Mouse (Mus musculus) stomach, embryonic 15.5 days (tissue): ENCODE results near the gene Cyp46a1. TPM values are rescaled to one million over a fixed set of nuclear protein-coding genes. Genes with fewer than 3 reads are reported as not detected.
A peak's percentile ranks its signal among the peaks of the same experiment; 100 is the strongest.

Experiments used
- ATAC-seq: fragments of 200-750 bp; cut with Nextera tagmentation; 2 replicates; pipeline ENCODE4 v1.8.0; 2017; ENCODE audit warnings: low read depth, moderate number of reproducible peaks, moderate TSS enrichment; ENCODE audit not compliant: insufficient read depth, low FRiP score
- H3K27ac ChIP-seq: fragments of 300-500 bp; sonication (generic); 2 replicates; pipeline ENCODE4 v1.5.1; 2015; ENCODE audit warnings: mild to moderate bottlenecking, inconsistent platforms
- H3K27me3 ChIP-seq: fragments of 300-500 bp; sonication (generic); replicated peaks from 2 replicates; pipeline ENCODE4 v1.6.1; 2015; ENCODE audit warnings: inconsistent platforms
- H3K36me3 ChIP-seq: fragments of 300-500 bp; sonication (generic); 2 replicates; pipeline ENCODE4 v1.6.1; 2015; ENCODE audit warnings: inconsistent platforms
- H3K4me1 ChIP-seq: fragments of 300-500 bp; sonication (generic); 2 replicates; pipeline ENCODE4 v1.6.1; 2015; ENCODE audit warnings: inconsistent platforms
- H3K4me2 ChIP-seq: fragments of 300-500 bp; sonication (generic); 2 replicates; pipeline ENCODE4 v1.6.1; 2015; ENCODE audit warnings: mild to moderate bottlenecking, inconsistent platforms
- H3K4me3 ChIP-seq: fragments of 300-500 bp; sonication (generic); replicated peaks from 2 replicates; pipeline ENCODE4 v1.5.1; 2015; ENCODE audit warnings: inconsistent platforms
- H3K9ac ChIP-seq: fragments of 300-500 bp; sonication (generic); 2 replicates; pipeline ENCODE4 v1.6.1; 2015; ENCODE audit warnings: inconsistent platforms
- H3K9me3 ChIP-seq: fragments of 300-500 bp; sonication (generic); 2 replicates; pipeline ENCODE4 v1.6.1; 2016; ENCODE audit warnings: inconsistent platforms
- WGBS: fragments of 180-500 bp; shearing (Covaris S2); methylation state at CpG from one replicate; pipeline ENCODE4 v1.1.7; 2015; 5-methylcytosine and 5-hydroxymethylcytosine counted together
- polyA plus RNA-seq: library from polyadenylated mRNA; unstranded; fragments of >200 nt; fragmentation: Nextera tagmentation; extraction: Ambion mirVana; gene quantifications from 2 replicates; pipeline ENCODE4 v1.2.1, GENCODE M21; 2015

Gene Cyp46a1
- polyA plus RNA-seq, 1 experiment from 2014 or later: 8.4 TPM

DNA sequence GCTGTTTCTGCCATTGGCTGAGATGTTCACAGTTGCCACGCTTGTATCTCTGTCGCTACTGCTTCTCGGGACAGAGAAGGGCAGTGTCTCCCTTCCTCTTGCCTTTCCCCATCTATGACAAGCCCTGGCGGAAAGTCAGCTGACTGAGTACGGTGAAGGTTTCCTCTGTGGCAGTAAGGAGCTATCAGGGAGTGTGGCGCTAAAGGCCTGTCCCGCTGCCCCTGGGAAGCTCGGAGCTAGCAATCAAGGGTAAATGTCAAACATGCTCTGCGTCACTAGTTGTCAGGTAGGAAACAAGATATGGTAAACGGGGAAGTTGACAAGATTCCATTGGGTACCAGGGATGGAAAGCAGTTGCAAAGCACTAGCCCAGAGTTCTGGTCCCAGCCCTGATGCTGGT is 18.4 kb upstream of the Cyp46a1 start:
- no peaks in the 10 kb centered on the region for H3K9me3 ChIP-seq
- H3K4me3 ChIP-seq: no peak overlapping the region
- WGBS: 49% methylated on average over 10 of the region's 10 CpGs
- no peak for ATAC-seq
- H3K27ac ChIP-seq: no peak overlapping the region
- H3K4me1 ChIP-seq: peaks cover 7% of the 10 kb centered on the region; the same call in 1 of the 2 replicates
- no peak overlapping the region for H3K4me2 ChIP-seq
- peaks cover 52% of the 10 kb centered on the region for H3K27me3 ChIP-seq
- H3K36me3 ChIP-seq: no peaks in the 10 kb centered on the region
- H3K9ac ChIP-seq: no peak overlapping the region

DNA sequence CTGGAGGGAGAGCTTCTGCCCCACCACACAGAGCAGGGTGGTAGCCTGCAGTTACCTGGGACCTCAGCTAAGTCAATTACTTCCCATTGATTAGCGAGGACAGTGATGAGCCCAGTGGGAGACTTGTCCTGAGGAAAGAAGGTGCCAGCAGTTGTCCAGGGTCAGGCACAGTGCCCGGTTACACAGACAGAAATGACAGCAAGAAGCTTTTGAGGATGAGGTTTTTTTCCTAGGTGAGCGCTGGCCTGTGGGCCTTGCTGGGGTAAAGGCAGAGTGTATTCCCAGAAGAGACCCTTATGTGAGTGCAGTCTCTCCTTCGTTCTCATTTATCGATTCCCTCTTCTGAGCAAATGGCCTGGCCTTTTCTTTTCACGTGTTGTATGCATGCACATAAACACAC is 17.5 kb upstream of the Cyp46a1 start:
- Histone ChIP-seq H3K36me3 (no peaks in the 10 kb centered on the region), H3K27me3 (peaks cover 52% of the 10 kb centered on the region), H3K4me1 (peaks cover 7% of the 10 kb centered on the region; the same call in 1 of the 2 replicates), H3K4me3 (no peak overlapping the region), H3K9me3 (no peaks in the 10 kb centered on the region), H3K4me2 (no peak overlapping the region), H3K27ac (no peak overlapping the region), H3K9ac (no peak overlapping the region)
- 39% methylated on average over 6 of the region's 6 CpGs for WGBS
- no peak for ATAC-seq

DNA sequence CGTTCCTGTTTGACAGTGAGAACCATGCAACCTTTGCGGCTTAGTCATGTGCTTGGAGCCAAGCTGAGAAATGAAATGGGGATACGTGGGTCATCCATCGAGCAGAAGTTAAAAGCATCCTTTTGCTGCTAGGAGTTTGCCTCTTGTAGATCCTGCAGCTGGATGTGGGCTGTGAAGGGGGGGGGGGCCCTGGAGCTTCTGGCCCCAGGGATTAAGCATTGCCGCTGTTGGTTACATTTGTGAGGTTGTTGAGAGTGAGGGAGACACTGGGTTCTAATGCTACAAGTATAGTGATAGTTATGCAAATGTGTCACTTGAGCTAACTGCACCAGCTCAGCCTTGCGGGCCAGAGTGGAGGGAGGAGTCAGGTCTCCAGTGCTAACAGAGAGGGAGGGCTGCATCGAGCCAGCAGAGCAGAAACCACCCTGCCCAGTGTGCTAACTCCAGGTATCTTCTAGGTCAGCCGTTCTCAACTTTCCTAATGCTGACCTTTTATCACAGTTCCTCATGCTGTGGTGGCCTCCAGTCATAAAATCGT is 16.9 kb upstream of the Cyp46a1 start:
- Histone ChIP-seq H3K9me3 (no peaks in the 10 kb centered on the region), H3K27me3 (peaks cover 52% of the 10 kb centered on the region), H3K27ac (no peak overlapping the region), H3K4me2 (no peak overlapping the region), H3K4me1 (peaks cover 7% of the 10 kb centered on the region; the same call in 1 of the 2 replicates), H3K9ac (no peak overlapping the region), H3K36me3 (no peaks in the 10 kb centered on the region), H3K4me3 (no peak overlapping the region)
- WGBS: 14% methylated on average over 9 of the region's 9 CpGs
- no peak for ATAC-seq

DNA sequence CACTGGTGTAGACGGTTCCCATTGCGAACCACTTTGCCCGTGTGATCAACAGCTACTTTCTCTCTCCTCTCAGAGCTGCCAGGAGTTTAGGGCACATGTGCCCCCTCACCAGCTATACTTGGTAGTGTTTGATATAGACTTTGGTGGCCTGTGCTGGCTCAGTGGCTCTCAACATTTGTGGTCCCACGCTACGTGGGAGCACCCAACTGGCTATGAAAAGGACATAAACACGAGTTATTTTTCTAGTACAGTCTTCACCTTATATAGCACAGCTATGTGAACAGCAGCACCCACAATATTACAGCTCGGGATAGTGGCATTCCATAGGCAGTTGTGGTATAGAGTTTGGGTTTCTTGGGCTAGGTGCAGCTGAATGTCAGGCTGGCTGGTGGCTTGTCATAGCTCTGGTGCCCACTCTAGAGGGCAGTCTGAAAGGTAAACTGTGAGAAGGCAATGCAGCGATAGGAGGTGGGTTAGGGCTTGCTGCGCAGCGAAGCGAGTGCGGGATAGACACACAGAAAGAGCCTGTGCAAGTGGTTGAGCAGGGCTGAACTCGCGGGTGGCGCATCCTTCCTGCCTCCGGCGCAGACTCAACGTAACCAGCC is 16.3 kb upstream of the Cyp46a1 start:
- Histone ChIP-seq H3K4me2 (peak overlapping the region; percentile 26; the same call in 1 of the 2 replicates), H3K36me3 (no peaks in the 10 kb centered on the region), H3K4me3 (no peak overlapping the region), H3K9ac (no peak overlapping the region), H3K27ac (no peak overlapping the region), H3K9me3 (no peaks in the 10 kb centered on the region), H3K27me3 (peaks cover 52% of the 10 kb centered on the region), H3K4me1 (peaks cover 7% of the 10 kb centered on the region; the same call in 1 of the 2 replicates)
- WGBS: 21% methylated on average over 18 of the region's 18 CpGs
- no peak for ATAC-seq

DNA sequence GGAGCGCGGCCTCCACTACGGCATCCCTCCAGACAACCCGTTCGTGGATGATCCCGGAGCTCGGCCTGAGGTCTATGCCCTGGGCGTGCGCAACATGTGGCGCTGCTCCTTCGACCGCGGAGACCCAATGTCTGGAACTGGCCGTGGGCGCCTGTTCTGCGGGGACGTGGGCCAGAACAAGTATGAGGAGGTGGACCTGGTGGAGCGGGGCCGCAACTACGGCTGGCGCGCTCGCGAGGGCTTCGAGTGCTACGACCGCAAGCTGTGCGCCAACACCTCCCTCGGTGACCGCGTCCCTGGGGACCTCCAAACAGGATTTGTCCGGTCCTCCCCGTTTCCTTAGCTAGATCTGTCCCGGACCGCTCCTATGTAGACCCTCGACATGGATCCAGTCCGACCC is 15.7 kb upstream of the Cyp46a1 start:
- Histone ChIP-seq H3K4me1 (peaks cover 7% of the 10 kb centered on the region; the same call in 1 of the 2 replicates), H3K9ac (no peak overlapping the region), H3K4me2 (peak overlapping the region; percentile 26; the same call in 1 of the 2 replicates), H3K9me3 (no peaks in the 10 kb centered on the region), H3K27ac (no peak overlapping the region), H3K27me3 (peaks cover 52% of the 10 kb centered on the region), H3K4me3 (0 out of 2 replicates have a peak overlapping the region, but pooled peaks have one; percentile 5), H3K36me3 (no peaks in the 10 kb centered on the region)
- 13% methylated on average over 36 of the region's 37 CpGs for WGBS
- no peak for ATAC-seq

DNA sequence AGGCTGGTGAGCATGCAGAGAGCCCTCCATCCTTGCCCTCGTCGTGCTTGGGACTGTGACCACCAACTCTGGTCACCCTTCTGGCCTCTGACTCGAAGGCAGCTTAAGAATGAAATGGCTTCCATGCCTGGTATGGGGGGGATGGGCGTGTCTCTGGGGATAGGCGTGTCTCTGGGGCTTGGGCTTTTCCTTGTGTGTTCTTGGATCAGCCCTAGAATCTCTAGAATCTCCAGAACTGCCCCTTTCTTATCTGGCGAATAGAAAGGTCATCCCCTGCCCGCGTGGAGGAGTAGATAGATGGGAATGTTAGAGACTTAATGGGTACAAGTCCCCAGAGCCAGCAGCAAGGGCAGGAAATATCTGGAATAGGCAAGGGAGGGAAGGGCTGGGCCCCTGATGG is 14.1 kb upstream of the Cyp46a1 start:
- no peaks in the 10 kb centered on the region for H3K9me3 ChIP-seq
- WGBS: 24% methylated on average over 8 of the region's 8 CpGs
- no peak overlapping the region for H3K4me3 ChIP-seq
- H3K4me1 ChIP-seq: peaks cover 7% of the 10 kb centered on the region; the same call in 1 of the 2 replicates
- no peaks in the 10 kb centered on the region for H3K36me3 ChIP-seq
- H3K9ac ChIP-seq: no peak overlapping the region
- peaks cover 50% of the 10 kb centered on the region for H3K27me3 ChIP-seq
- ATAC-seq: no peak
- no peak overlapping the region for H3K4me2 ChIP-seq
- H3K27ac ChIP-seq: no peak overlapping the region

DNA sequence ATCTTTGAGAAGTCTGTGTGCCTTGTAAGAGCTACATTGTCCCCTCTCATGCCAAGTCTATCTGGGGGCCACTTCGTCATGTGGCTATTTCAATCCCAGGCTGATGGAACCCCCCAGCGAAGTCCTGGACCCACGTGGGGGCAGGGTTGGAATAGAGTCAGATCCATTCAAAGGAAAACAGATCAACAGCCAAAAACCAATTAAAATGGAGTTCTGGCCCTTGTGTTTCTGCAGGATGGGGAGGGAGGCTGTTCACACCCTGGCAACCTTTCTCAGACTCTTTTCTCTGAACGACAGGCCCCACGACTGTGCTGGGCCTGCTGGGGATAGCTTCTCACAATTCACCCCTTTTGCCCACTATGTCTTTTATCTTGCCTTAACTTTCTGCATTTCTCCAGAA is 7.8 kb upstream of the Cyp46a1 start:
- no peaks in the 10 kb centered on the region for H3K9me3 ChIP-seq
- peaks cover 14% of the 10 kb centered on the region for H3K4me1 ChIP-seq
- 51% methylated on average over 5 of the region's 5 CpGs for whole genome bisulfite sequencing
- peaks cover 28% of the 10 kb centered on the region for H3K27me3 ChIP-seq
- H3K4me2 ChIP-seq: no peak overlapping the region
- no peak overlapping the region for H3K27ac ChIP-seq
- no peak overlapping the region for H3K9ac ChIP-seq
- no peaks in the 10 kb centered on the region for H3K36me3 ChIP-seq
- ATAC-seq: no peak
- no peak overlapping the region for H3K4me3 ChIP-seq

DNA sequence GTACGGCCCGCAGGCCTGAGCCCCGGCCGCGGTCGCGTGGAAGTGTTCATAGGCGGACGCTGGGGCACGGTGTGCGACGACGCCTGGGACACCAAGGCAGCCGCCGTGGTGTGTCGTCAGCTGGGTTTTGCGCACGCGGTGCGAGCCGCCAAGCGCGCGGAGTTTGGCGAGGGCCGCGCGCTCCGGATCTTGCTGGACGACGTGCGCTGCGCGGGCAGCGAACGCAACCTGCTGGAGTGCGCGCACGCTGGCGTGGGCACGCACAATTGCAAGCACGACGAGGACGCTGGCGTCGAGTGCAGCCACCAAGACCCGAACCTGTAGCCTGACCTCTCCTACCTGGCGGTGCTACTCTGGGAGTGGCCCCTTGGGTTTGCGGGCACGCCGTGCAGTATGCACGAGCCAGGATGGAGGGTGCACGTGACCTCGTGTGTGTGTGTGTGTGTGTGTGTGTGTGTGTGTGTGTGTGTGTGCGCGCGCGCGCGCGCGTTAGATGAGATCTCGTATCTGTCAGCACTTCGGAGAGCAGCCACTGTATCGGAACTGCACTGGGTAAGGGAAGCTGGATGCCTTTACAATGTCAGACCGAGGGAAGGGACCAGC is 6.2 kb upstream of the Cyp46a1 start:
- Histone ChIP-seq H3K9ac (no peak overlapping the region), H3K27me3 (peaks cover 28% of the 10 kb centered on the region), H3K4me2 (peak overlapping the region; percentile 82), H3K9me3 (no peaks in the 10 kb centered on the region), H3K4me3 (peak overlapping the region; percentile 41), H3K4me1 (peaks cover 17% of the 10 kb centered on the region), H3K36me3 (no peaks in the 10 kb centered on the region), H3K27ac (no peak overlapping the region)
- peak; percentile 20; the same call in 1 of the 2 replicates for ATAC-seq
- 2% methylated on average over 64 of the region's 66 CpGs for WGBS

DNA sequence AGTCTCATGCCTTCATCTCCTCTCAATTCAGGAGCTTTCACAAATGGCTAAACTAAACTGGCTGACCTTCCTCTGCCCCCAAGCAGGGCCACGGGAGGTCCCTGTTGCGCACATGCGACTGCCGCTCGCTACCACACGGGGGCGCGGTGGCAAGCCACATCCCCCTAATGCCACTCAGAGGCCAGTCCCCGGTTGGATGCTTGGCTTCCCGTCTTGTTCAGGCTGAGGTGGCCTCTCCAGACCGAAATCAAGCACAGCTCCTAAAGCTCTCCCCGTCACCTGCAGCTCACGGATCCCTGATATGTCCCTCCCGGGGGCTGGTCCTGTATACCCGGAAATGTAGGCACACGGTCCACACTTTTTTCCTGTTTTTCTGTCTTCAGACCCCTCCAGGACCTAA is 1.1 kb upstream of the Cyp46a1 start:
- 1% methylated on average over 16 of the region's 16 CpGs for WGBS
- no peak for ATAC-seq
- H3K9ac ChIP-seq: no peak overlapping the region
- peak overlapping the region; percentile 68 for H3K4me3 ChIP-seq
- H3K27ac ChIP-seq: 0 out of 2 replicates have a peak overlapping the region, but pooled peaks have one; percentile 54
- H3K27me3 ChIP-seq: peaks cover 25% of the 10 kb centered on the region
- no peaks in the 10 kb centered on the region for H3K36me3 ChIP-seq
- H3K9me3 ChIP-seq: no peaks in the 10 kb centered on the region
- H3K4me2 ChIP-seq: peak overlapping the region; percentile 97
- H3K4me1 ChIP-seq: peaks cover 24% of the 10 kb centered on the region

DNA sequence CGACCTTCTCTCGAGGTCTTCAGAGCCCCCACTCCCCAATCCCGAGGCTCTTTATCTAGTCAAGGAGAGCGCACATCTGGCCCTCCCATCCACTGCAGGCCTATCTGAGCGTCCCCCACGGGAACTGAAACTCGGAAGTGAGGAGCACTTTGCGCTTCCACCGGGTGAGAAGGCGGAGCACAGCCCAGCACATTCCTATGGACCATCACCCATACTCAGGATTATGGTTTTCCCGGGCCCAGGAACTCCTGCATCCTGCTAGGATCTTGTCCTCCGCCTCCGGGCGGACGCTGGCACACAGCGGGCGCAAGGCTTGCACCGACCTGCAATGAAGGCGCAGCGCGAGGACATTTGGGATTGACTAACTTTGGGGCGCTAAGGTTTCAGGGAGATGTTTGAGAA is 699 bp upstream of the Cyp46a1 start:
- Histone ChIP-seq H3K4me3 (peak overlapping the region; percentile 68), H3K9me3 (no peaks in the 10 kb centered on the region), H3K4me2 (peak overlapping the region; percentile 97), H3K4me1 (peaks cover 23% of the 10 kb centered on the region), H3K36me3 (no peaks in the 10 kb centered on the region), H3K9ac (no peak overlapping the region), H3K27ac (peak overlapping the region; percentile 54; the same call in 1 of the 2 replicates), H3K27me3 (peaks cover 22% of the 10 kb centered on the region)
- ATAC-seq: peak; percentile 11
- WGBS: under 1% methylated on average over 22 of the region's 22 CpGs

DNA sequence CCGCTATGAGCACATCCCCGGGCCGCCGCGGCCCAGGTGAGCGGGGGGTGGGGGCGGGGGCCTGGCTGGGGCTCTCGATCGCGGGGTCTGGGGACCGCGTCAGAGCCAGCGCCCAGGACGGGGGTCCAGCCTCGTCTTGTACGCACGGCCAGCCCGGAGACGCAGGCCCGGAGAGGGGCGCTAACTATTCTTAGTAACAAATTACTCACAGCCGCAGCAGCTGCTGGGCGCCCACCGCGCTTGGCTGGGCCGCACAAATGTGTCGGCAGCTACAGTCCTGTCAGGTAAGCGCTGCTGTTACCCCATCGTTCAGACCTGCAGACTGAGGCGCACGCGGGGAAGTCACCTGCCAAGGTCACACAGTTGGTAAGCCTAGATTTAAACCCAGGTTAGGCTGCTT is 348 bp downstream of the Cyp46a1 start:
- Histone ChIP-seq H3K4me3 (peak overlapping the region; percentile 68), H3K27ac (no peak overlapping the region), H3K9ac (peak overlapping the region; percentile 56; the same call in 1 of the 2 replicates), H3K27me3 (peaks cover 14% of the 10 kb centered on the region), H3K9me3 (no peaks in the 10 kb centered on the region), H3K4me1 (0 out of 2 replicates have a peak, but pooled peaks cover 22% of the 10 kb centered on the region), H3K4me2 (peak overlapping the region; percentile 97), H3K36me3 (no peaks in the 10 kb centered on the region)
- no peak for ATAC-seq
- WGBS: 1% methylated on average over 32 of the region's 32 CpGs

DNA sequence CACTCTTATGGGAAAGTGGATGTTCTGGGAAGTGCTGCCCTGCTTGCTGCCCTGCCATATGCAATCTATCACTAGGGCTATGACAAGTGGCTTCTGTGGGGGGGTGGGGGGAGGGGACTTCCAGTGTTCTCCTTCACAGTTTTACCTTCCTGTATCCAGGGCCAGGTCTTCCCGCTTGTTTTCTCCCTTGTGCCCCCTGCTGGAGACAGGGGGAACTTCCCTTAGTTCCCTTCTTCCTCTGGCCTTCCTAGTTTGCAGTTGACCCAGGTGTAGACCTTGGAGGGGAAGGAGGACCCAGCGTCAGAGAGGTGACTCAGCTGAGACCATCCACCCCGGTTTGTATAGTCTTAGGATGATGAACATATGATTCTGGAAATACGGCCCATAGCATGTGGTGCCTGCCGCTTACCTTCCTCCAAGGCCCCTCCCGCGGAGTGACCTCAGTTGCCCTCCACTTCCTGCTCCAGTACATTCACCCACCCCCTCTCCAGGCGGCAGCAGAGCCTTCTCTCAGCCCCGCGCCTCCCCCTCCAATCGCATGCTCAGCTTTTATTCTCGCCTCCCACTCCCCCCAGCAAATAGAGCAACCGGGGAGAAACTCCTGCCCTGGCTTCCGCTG is 4.5 kb downstream of the Cyp46a1 start:
- H3K4me2 ChIP-seq: no peak overlapping the region

More for the DNA sequence above, 4.5 kb downstream of the Cyp46a1 start:
- Histone ChIP-seq H3K27me3 (peaks cover 14% of the 10 kb centered on the region), H3K9ac (no peak overlapping the region), H3K27ac (no peak overlapping the region), H3K36me3 (no peaks in the 10 kb centered on the region), H3K4me3 (no peak overlapping the region), H3K9me3 (no peaks in the 10 kb centered on the region), H3K4me1 (0 out of 2 replicates have a peak, but pooled peaks cover 13% of the 10 kb centered on the region)
- WGBS: 28% methylated on average over 13 of the region's 14 CpGs
- no peak for ATAC-seq
